Mouse (Mus musculus) midbrain, postnatal 0 days (tissue): ENCODE results near the gene Ssna1. TPM values are rescaled to one million over a fixed set of nuclear protein-coding genes. Genes with fewer than 3 reads are reported as not detected.

Experiments
- ATAC-seq: fragments of 200-750 bp; cut with Nextera tagmentation; 2 replicates; pipeline ENCODE4 v1.8.0; 2017; ENCODE audit warnings: moderate number of reproducible peaks, mild to moderate bottlenecking, moderate TSS enrichment, moderate library complexity; ENCODE audit not compliant: low FRiP score
- DNase-seq: peaks from one replicate; pipeline ENCODE4 v3.0.0-alpha.2; 2015; ENCODE audit warnings: low spot score
- H3K27ac ChIP-seq: fragments of 300-500 bp; sonication (generic); 2 replicates; pipeline ENCODE4 v1.5.1; 2014; ENCODE audit warnings: low read depth, mild to moderate bottlenecking, low read length, mixed read lengths
- H3K27me3 ChIP-seq: fragments of 300-500 bp; sonication (generic); 2 replicates; pipeline ENCODE4 v1.6.1; 2014; ENCODE audit warnings: low read length, control low read depth, mixed read lengths; ENCODE audit not compliant: insufficient read depth
- H3K36me3 ChIP-seq: fragments of 300-500 bp; sonication (generic); 2 replicates; pipeline ENCODE4 v1.6.1; 2014; ENCODE audit warnings: low read length, control low read depth, mixed read lengths; ENCODE audit not compliant: insufficient read depth
- H3K4me1 ChIP-seq: fragments of 300-500 bp; sonication (generic); 2 replicates; pipeline ENCODE4 v1.6.1; 2014; ENCODE audit warnings: mild to moderate bottlenecking, control low read depth, antibody characterized with exemption, low read length, mixed read lengths; ENCODE audit not compliant: insufficient read depth
- H3K4me2 ChIP-seq: fragments of 300-500 bp; sonication (generic); 2 replicates; pipeline ENCODE4 v1.6.1; 2014; ENCODE audit warnings: low read depth, mild to moderate bottlenecking, low read length, mixed read lengths; ENCODE audit not compliant: poor library complexity, severe bottlenecking
- H3K4me3 ChIP-seq: fragments of 300-500 bp; sonication (generic); 2 replicates; pipeline ENCODE4 v1.5.1; 2014; ENCODE audit warnings: low read depth, mild to moderate bottlenecking, low read length, moderate library complexity
- H3K9ac ChIP-seq: fragments of 300-500 bp; sonication (generic); replicated peaks from 2 replicates; pipeline ENCODE4 v1.6.1; 2014; ENCODE audit warnings: mild to moderate bottlenecking, low read length, moderate library complexity, mixed read lengths; ENCODE audit not compliant: poor library complexity, severe bottlenecking
- H3K9me3 ChIP-seq: fragments of 300-500 bp; sonication (generic); 2 replicates; pipeline ENCODE4 v1.6.1; 2016; ENCODE audit warnings: low read length, control low read depth
- CTCF ChIP-seq: IDR thresholded peaks from 2 replicates; pipeline ENCODE4 v1.5.1; 2016; ENCODE audit warnings: antibody characterized with exemption, mild to moderate bottlenecking
- WGBS: fragments of 180-500 bp; shearing (Covaris S2); extraction: QIAGEN DNeasy Blood & Tissue Kit; methylation state at CpG from one replicate; pipeline ENCODE4 v1.1.7; 2014; 5-methylcytosine and 5-hydroxymethylcytosine counted together
- polyA plus RNA-seq: library from polyadenylated mRNA; unstranded; fragments of >200 nt; fragmentation: Nextera tagmentation; extraction: Ambion mirVana; gene quantifications from 2 replicates; pipeline ENCODE4 v1.2.1, GENCODE M21; 2015
- total RNA-seq: library from RNA; depleted of rRNA; stranded (reverse); fragments of >200 nt; gene quantifications from 2 replicates; pipeline ENCODE4 v1.2.3, GENCODE M21; 2014

The Ssna1 gene
- total and polyA plus RNA-seq, 2 experiments from 2014 or later, result 71.7 to 158 TPM

DNA sequence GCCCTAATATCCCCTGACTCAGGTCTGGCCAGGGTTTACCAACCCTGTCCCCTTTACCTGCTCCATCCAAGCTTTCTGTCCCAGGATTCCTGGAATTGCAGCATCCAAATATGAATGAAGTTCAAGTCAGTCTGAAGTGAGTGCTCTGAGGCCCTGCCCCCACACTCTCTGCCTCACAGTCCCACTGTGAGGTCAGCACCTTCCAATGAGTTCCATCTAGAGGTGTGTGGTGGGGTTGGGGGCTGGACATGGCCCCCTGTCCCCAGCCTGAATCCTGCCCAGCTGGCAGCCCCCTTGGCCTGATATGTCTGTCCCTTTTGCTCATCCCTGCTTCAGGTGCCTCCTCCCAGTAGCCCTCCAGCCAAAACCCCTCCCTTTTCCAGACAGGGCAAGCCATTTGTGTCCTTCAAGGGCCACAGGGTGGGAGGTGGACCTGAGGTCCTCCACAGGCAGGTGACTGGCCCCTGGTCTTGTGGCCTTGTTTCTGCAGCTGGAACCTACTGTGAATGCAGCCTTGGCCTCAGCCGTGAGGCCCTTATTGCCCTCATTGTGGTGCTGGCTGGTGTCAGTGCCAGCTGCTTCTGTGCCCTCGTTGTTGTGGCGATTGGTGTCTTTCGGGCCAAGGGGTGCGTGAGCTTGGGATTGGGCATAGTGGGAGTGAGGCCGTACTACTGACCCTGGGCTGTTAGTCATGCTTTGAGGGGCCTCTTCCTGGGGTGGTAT, 15.8 kb upstream of the Ssna1 start, which contains the start of gene Tmem210:
TSS of gene Tmem210 (plus strand) at position 219 of the 723 bp plus-strand sequence.
- H3K4me1 ChIP-seq, result peaks cover 11% of the 10 kb centered on the region; the same call in 1 of the 2 replicates
- H3K4me2 ChIP-seq, result no peak within 1 kb of the TSS
- no peak within 1 kb of the TSS for H3K9ac ChIP-seq
- ATAC-seq, result no peak
- WGBS, result 77% methylated on average over 6 of the region's 6 CpGs
- H3K9me3 ChIP-seq, result no peaks in the 10 kb centered on the region
- H3K27ac ChIP-seq, result no peak within 1 kb of the TSS
- H3K27me3 ChIP-seq, result peaks cover 35% of the 10 kb centered on the region
- H3K36me3 ChIP-seq, result peaks cover 30% of the 10 kb centered on the region
- no peak for DNase-seq
- no peak within 1 kb of the TSS for H3K4me3 ChIP-seq
- TF ChIP-seq CTCF, result no peak

GRCm38 (mm10) chr2:25286837-25287636, 14.8 kb upstream of the Ssna1 start:
- Histone ChIP-seq H3K4me2 (no peak overlapping the region), H3K9me3 (no peaks in the 10 kb centered on the region), H3K9ac (no peak overlapping the region), H3K4me3 (no peak overlapping the region), H3K27me3 (peaks cover 25% of the 10 kb centered on the region), H3K27ac (no peak overlapping the region), H3K36me3 (peaks cover 37% of the 10 kb centered on the region), H3K4me1 (peaks cover 11% of the 10 kb centered on the region; the same call in 1 of the 2 replicates)
- WGBS, result 56% methylated on average over 7 of the region's 7 CpGs
- ATAC-seq, result 0 out of 2 replicates have a peak, but pooled peaks have one; percentile 1
- no peak for TF ChIP-seq CTCF
- peak; percentile 45 for DNase-seq

- Histone ChIP-seq H3K27me3 (peaks cover 18% of the 10 kb centered on the region; the same call in 1 of the 2 replicates), H3K9ac (no peak overlapping the region), H3K4me1 (peaks cover 10% of the 10 kb centered on the region; the same call in 1 of the 2 replicates), H3K4me2 (no peak overlapping the region), H3K4me3 (no peak overlapping the region), H3K27ac (no peak overlapping the region), H3K36me3 (peaks cover 35% of the 10 kb centered on the region), H3K9me3 (no peaks in the 10 kb centered on the region)
- 83% methylated on average over 1 of the region's 1 CpGs for WGBS
- ATAC-seq (no peak), DNase-seq (no peak)
- no peak for TF ChIP-seq CTCF
Measured at GRCm38 (mm10) chr2:25286314-25286713, 14.1 kb upstream of the Ssna1 start.

- no peak for TF ChIP-seq CTCF
- Histone ChIP-seq H3K9ac (no peak overlapping the region), H3K4me3 (no peak overlapping the region), H3K27me3 (peaks cover 10% of the 10 kb centered on the region; the same call in 1 of the 2 replicates), H3K27ac (no peak overlapping the region), H3K36me3 (peaks cover 40% of the 10 kb centered on the region), H3K4me2 (no peak overlapping the region), H3K9me3 (no peaks in the 10 kb centered on the region), H3K4me1 (0 out of 2 replicates have a peak, but pooled peaks cover 5% of the 10 kb centered on the region)
- 89% methylated on average over 2 of the region's 2 CpGs for WGBS
- ATAC-seq, result no peak
- DNase-seq, result no peak
Measured at GRCm38 (mm10) chr2:25285551-25285950, 13.3 kb upstream of the Ssna1 start.

DNA sequence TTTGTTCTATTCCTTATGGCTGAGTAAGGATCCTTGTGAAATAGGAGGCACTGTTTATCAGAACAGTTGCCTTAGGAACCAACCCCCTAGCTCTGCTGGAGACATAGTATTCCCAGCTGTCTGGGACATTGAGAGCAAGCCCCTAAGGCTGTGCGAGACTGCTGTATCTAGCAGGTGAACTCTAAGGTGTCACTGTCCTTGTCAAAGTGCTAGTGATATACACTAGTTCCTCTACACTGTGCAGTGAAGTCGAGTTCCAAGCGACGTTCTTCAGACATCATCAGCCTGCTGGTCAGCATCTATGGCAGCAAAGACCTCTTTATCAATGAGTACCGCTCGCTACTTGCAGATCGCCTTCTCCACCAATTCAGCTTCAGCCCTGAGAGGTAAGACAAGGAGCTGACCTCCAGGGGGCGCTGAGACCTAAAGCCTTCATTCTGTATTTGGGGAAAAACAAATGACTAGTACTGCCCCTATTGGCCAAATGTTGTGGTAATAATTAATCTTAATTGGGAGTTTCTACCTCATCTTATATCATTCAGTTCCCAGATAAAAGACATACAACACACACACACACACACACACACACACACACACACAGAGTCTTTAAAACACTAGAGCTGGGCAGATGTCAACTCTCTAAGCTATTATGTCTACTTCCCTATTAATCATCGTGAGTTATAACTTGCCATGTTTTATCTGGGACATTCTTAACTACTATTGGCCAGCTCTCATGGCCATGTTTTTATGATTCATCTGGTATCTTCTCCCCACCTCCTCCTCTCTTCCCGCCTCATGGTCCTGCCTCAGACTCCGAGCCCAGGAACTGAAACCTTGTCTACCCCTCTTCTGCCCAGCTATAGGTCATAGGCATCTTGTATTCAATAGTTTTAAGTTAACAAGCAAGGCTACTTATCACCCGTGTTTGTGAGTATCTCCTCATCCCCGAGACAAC, 7.0 kb upstream of the Ssna1 start:
- peak; percentile 90 for TF ChIP-seq CTCF
- peak; percentile 91 for DNase-seq
- H3K27ac ChIP-seq, result no peak overlapping the region
- H3K9me3 ChIP-seq, result no peaks in the 10 kb centered on the region
- H3K27me3 ChIP-seq, result no peaks in the 10 kb centered on the region
- no peaks in the 10 kb centered on the region for H3K4me1 ChIP-seq
- H3K4me3 ChIP-seq, result no peak overlapping the region
- H3K9ac ChIP-seq, result no peak overlapping the region
- WGBS, result 61% methylated on average over 13 of the region's 13 CpGs
- no peak overlapping the region for H3K4me2 ChIP-seq
- no peak for ATAC-seq
- peaks cover 70% of the 10 kb centered on the region for H3K36me3 ChIP-seq
